Mouse (Mus musculus) cortical plate, adult 2 months (tissue): ENCODE measurements around the gene Lrrfip2.

Source experiments
- CTCF ChIP-seq: fragments of 200-500 bp; IDR thresholded peaks from 2 replicates; pipeline ENCODE4 v1.5.1; 2011; ENCODE audit warnings: mild to moderate bottlenecking, control low read depth, low read length; ENCODE audit not compliant: insufficient read depth; ENCODE audit errors: extremely low read depth
- POLR2A ChIP-seq: fragments of 200-500 bp; IDR thresholded peaks from 2 replicates; pipeline ENCODE4 v1.6.1; 2011; ENCODE audit warnings: mild to moderate bottlenecking, low read length, control low read depth; ENCODE audit not compliant: insufficient read depth; ENCODE audit errors: extremely low read depth

DNA sequence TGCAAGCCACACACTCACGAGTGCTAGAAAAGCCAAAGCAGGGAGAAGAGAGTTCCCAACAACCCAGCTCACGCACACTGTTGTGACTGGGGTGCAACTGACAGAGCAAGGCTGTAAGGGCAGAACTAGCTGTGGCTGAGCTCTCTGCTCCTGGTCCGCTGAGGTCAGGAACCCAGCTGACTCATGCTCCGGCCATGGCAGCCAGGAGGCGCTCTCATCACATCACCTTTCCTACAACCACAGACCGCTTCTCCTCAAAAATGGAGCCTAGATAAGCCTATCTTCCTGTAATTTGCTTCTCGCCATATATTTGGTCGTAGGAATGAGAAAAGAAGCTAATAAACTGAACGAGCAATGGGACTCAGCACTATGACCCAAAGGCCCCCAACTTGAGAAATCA is 117.3 kb downstream of the Lrrfip2 start:
- TF ChIP-seq POLR2A (no peak), CTCF (no peak)
